In the genomic region with DNA sequence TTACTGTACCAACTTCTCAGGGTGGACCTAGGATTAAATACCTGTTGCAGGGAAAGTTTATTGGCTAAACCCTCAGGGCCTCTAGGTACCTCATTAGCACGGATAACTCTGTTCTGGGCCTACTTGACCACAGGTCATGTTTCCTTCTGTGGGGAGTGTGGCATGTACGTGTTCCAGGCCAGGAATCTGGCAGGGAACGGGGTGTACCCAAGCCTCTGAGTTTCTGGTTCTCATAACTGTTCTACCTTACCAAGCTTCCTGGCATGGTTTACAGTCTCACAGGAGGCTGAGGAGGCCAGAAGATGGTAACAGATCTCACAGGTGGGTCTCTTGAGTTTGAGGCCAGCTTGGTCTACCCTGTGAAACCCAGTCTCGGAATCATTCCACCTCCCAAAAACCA, we compare ENCODE assay signal across 16 mouse cellular contexts. TPM values are rescaled to one million over a fixed set of nuclear protein-coding genes. Genes with fewer than 3 reads are reported as not detected.
A peak's percentile ranks its signal among the peaks of the same experiment; 100 is the strongest.
DNase-seq lines count a peak whose midpoint lies in the region.
"Had no signal": no experiment of that assay in that cellular context is flagged by ENCODE, and none has a peak within 500 bp of the region (broad histone marks: within the 10 kb centered on the region; RNA-seq: fewer than 3 reads in every experiment).

No protein-coding gene starts in this region.

- H3K4me3 ChIP-seq in heart, embryonic 10.5 days: no peak overlapping the region
- H3K4me3 ChIP-seq: embryonic facial prominence, embryonic 13.5 days; forebrain, embryonic 12.5 days; hindbrain, embryonic 12.5 days had no signal

- no peaks in the 10 kb centered on the region for H3K27me3 ChIP-seq in heart, embryonic 10.5 days (ENCODE audit: insufficient read depth, poor library complexity, severe bottlenecking)
- H3K27me3 ChIP-seq: embryonic facial prominence, embryonic 13.5 days; forebrain, embryonic 12.5 days; hindbrain, embryonic 12.5 days had no signal

- 0 out of 2 replicates have a peak, but pooled peaks cover 8% of the 10 kb centered on the region for H3K4me1 ChIP-seq in heart, embryonic 10.5 days
- H3K4me1 ChIP-seq: embryonic facial prominence, embryonic 13.5 days; forebrain, embryonic 12.5 days; hindbrain, embryonic 12.5 days had no signal

- WGBS in heart, embryonic 10.5 days: 79% methylated on average over 4 of the region's 4 CpGs

- H3K27ac ChIP-seq in heart, embryonic 10.5 days: no peak overlapping the region
- H3K27ac ChIP-seq: embryonic facial prominence, embryonic 13.5 days; forebrain, embryonic 12.5 days; hindbrain, embryonic 12.5 days had no signal

- no peaks in the 10 kb centered on the region for H3K9me3 ChIP-seq in heart, embryonic 10.5 days
- H3K9me3 ChIP-seq: embryonic facial prominence, embryonic 13.5 days; forebrain, embryonic 12.5 days; hindbrain, embryonic 12.5 days had no signal

- DNase-seq in heart, adult 18-20 months: peak; percentile 16 to 22
- no peak for DNase-seq in heart, embryonic 10.5 days (ENCODE audit: low spot score)
- peak; percentile 33 for DNase-seq in kidney, adult 9 months
- DNase-seq in kidney, postnatal 10 days: no peak
- DNase-seq in kidney, postnatal 36 days: peak; percentile 30 to 48
- no peak for DNase-seq in right cerebral cortex, postnatal 36 days (ENCODE audit: low spot score in 2 of 2)
- DNase-seq: adrenal gland, adult 2 months; adrenal gland, postnatal 25 days; cerebellum, adult 18-20 months; cerebellum, adult 9-11 months; cerebellum, postnatal 36 days; heart, postnatal 10 days; heart, postnatal 4 days had no signal

- H3K36me3 ChIP-seq in heart, embryonic 10.5 days: peaks cover 62% of the 10 kb centered on the region

RNA-seq across cellular contexts. Expression of a gene that starts 17.2 kb away (rescaled TPM):
- 10 to 100 TPM; 16.5 to 20.4 TPM for total RNA-seq in heart, adult 18-20 months (2021)
- 27.0 and 32.2 TPM in 2 replicates for polyA plus RNA-seq in heart, embryonic 10.5 days (2016; fragmentation: Nextera tagmentation; extraction: Ambion mirVana)

RNA-seq across cellular contexts. Expression of a gene that starts 17.7 kb away (rescaled TPM):
- total RNA-seq in heart, adult 18-20 months (2021): 10 to 100 TPM; 24.9 to 31.7 TPM
- 202 and 217 TPM in 2 replicates for polyA plus RNA-seq in heart, embryonic 10.5 days (2016; fragmentation: Nextera tagmentation; extraction: Ambion mirVana)

RNA-seq across cellular contexts. Expression of a gene that starts 28.2 kb away (rescaled TPM):
- total RNA-seq in heart, adult 18-20 months (2021): 1 to 10 TPM; 6.2 TPM
- polyA plus RNA-seq in heart, embryonic 10.5 days (2016; fragmentation: Nextera tagmentation; extraction: Ambion mirVana): 42.2 and 54.0 TPM in 2 replicates

RNA-seq across cellular contexts. Expression of a gene that starts 58.4 kb away (rescaled TPM):
- 10 to 100 TPM; 75.2 to 84.3 TPM for total RNA-seq in heart, adult 18-20 months (2021)
- 243 and 267 TPM in 2 replicates for polyA plus RNA-seq in heart, embryonic 10.5 days (2016; fragmentation: Nextera tagmentation; extraction: Ambion mirVana)

Comparison
In these comparisons a context has a peak if more than half of its experiments do, and no peak if none do; other contexts are left out.
1. DNase-seq: peak in heart, adult 18-20 months (2 of 2), kidney, adult 9 months (single experiment) and kidney, postnatal 36 days (2 of 2); none in heart, embryonic 10.5 days (single experiment), kidney, postnatal 10 days (single experiment) and right cerebral cortex, postnatal 36 days (0 of 2).